Mouse (Mus musculus) spleen, postnatal 36 days (tissue): ENCODE measurements at regions not wholly inside any gene's neighbourhood (a gene's known extent, or its start where the extent isn't known, plus 50 kb on each side); places are given as distances from the start of the nearest gene placed in this dataset.

ENCODE experiments used
- DNase-seq, 2 experiments: peaks; one replicate each; pipeline ENCODE4 v3.0.0; 2022; ENCODE audit warnings: low spot score in 2 of 2, mixed read lengths in 1 of 2

- no peak for DNase-seq
These were observed 428.6 kb upstream of the Tnp1 start for GRCm38 (mm10) chr1:73444216-73444890.

GRCm38 (mm10) chr1:73438385-73438784, 422.7 kb upstream of the Tnp1 start:
- DNase-seq: no peak

GRCm38 (mm10) chr1:73428101-73428500, 412.4 kb upstream of the Tnp1 start:
- DNase-seq: no peak

- DNase-seq: no peak
These were observed 409.3 kb upstream of the Tnp1 start for GRCm38 (mm10) chr1:73425049-73425448.

- no peak for DNase-seq
These were observed 402.5 kb upstream of the Tnp1 start for GRCm38 (mm10) chr1:73418196-73418595.

GRCm38 (mm10) chr1:73411452-73411851, 395.7 kb upstream of the Tnp1 start:
- DNase-seq: no peak

- no peak for DNase-seq
These were observed 383.5 kb upstream of the Tnp1 start for GRCm38 (mm10) chr1:73399178-73399577.

GRCm38 (mm10) chr1:73395034-73395433, 379.3 kb upstream of the Tnp1 start:
- DNase-seq: no peak

- DNase-seq: no peak
These were observed 378.8 kb upstream of the Tnp1 start for GRCm38 (mm10) chr1:73394466-73394865.

- no peak for DNase-seq
These were observed 376.4 kb upstream of the Tnp1 start for GRCm38 (mm10) chr1:73392077-73392476.

- DNase-seq: no peak
These were observed 374.3 kb upstream of the Tnp1 start for GRCm38 (mm10) chr1:73389976-73390375.

- no peak for DNase-seq
These were observed 373.5 kb upstream of the Tnp1 start for GRCm38 (mm10) chr1:73389174-73389573.

GRCm38 (mm10) chr1:73381578-73381977, 365.9 kb upstream of the Tnp1 start:
- no peak for DNase-seq

GRCm38 (mm10) chr1:73374531-73375375, 359.0 kb upstream of the Tnp1 start:
- DNase-seq: no peak

GRCm38 (mm10) chr1:73368222-73368621, 352.5 kb upstream of the Tnp1 start:
- DNase-seq: no peak

GRCm38 (mm10) chr1:73365842-73366241, 350.1 kb upstream of the Tnp1 start:
- no peak for DNase-seq

GRCm38 (mm10) chr1:73364300-73364683, 348.6 kb upstream of the Tnp1 start:
- DNase-seq: no peak

GRCm38 (mm10) chr1:73363549-73364299, 348.0 kb upstream of the Tnp1 start:
- no peak for DNase-seq

GRCm38 (mm10) chr1:73362122-73362521, 346.4 kb upstream of the Tnp1 start:
- DNase-seq: no peak

GRCm38 (mm10) chr1:73361300-73361699, 345.6 kb upstream of the Tnp1 start:
- DNase-seq: no peak

- DNase-seq: no peak
These were observed 338.7 kb upstream of the Tnp1 start for GRCm38 (mm10) chr1:73354447-73354846.

- DNase-seq: no peak
These were observed 332.8 kb upstream of the Tnp1 start for GRCm38 (mm10) chr1:73348476-73348875.
